Mouse (Mus musculus) layer of hippocampus, adult 9-11 months (tissue): Measurements from ENCODE around the gene Ift122.
"Not testable (repeated sequence)": the region's sequence is repeated elsewhere in the genome, so short reads cannot be mapped to it uniquely, and the experiment has no call there.

ENCODE experiments used
- DNase-seq: peaks from one replicate; pipeline ENCODE4 v3.0.0; 2022

Ift122 gene

DNA sequence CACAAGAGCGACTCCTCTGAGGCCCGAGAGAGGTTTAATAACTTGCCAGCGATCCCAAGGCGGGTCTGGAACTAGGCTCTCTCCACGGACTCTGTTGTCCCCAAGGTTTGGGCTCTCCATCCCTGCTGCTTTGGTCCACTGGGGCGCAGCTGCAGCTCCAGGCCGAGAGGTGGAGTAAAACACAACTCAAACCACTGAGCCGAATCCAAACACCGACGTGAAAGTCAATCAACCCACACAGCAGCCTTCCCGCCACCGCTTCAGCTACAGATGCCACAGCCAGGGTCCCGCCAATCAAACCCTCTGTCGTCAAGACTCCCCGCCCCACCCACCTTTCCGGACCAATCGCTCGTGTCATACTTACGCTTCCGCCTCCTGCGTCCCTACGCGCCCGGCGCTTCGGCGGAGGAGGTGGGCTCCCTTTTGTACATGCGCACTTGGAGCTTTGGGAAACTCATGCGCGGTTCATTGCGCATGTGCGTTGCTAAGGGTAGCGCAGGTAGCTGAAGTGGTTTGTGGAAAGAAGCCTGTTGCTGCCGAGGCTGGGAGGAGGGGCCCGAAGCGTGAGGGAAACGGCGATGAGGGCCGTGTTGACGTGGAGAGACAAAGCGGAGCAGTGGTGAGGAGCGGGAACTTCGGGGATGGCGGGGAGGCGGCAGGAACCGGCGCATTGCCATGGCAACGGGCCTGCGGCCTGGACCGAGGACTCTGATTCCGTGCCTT is at the start of gene Ift122, which contains the start of gene Mbd4:
Gene Ift122, plus strand, starts transcription at position 380 of the 723 bp plus-strand sequence.
Gene Mbd4, minus strand, starts transcription at position 281 of the 723 bp plus-strand sequence.
- peak; percentile 99 for DNase-seq

DNA sequence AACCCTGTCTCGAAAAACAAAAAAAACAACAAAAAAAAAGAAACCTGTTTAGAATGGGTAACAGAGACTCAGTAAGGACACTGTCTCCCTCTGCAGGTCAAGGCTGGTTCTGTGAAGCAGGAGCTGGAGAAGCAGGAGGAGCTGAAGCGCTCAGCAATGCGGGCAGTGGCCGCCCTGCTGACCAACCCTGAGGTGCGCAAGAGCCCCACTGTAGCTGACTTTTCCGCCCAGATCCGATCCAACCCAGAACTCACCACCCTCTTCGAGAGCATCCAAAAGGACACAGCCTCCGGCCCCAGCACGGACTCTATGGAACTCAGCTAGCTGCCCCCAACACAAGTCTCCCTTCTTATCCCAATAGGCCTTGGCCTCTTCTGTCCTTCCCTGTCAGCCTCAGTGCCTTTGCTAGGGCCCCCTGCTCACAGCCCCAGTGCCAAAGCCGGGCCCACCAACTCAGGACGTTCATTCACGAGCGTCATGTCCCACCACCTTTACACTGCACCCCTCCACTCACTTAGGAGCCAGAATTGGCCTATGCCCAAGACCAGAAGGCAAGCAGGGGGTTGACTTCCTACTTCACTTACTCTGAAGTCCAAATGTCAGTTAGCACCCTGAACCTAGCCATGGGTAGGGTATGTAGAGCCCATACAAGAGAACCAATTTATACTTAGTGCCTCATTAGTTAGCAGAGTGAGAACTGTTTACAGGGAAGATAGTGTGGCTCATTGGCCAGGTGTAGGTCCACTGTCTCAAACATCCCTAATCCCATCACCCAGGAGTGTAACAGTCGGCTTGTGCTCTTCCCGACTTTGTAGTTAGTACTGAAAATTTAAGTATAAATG is 49.5 kb upstream of the Ift122 start:
- peak; percentile 77 for DNase-seq

DNA sequence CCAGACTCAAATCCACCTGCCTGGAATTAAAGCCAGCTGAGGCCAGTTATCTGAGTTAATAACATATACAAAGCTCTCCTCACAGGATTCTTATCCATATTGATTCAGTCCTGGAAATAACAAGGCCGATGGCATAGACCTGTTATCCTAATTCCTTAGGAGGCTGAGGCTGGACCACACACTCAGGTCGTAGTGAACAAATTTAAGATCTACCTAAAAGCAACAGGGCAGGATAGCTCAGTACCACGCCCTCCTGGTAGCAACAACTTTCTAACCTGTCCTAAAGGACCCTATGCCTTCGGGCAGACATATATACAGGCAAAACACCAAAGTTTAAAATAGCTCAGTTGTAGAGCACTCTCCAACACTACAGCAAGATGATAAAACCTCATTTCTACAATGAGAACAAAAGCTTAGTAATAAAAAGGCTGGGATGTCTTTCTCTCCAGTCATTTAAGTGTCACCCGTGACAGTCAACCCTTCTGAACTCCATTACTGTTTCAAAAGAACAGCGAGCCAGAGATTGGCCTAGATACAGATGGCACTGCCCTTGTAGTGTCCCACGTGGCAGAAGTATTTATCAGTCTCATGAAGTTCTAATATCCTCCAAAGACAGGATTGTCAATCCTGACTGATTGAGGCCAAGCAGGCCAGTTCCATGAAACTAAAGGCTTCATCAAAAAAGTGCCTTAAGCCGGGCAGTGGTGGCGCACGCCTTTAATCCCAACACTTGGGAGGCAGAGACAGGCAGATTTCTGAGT is 48.7 kb upstream of the Ift122 start:
- DNase-seq = no peak

DNA sequence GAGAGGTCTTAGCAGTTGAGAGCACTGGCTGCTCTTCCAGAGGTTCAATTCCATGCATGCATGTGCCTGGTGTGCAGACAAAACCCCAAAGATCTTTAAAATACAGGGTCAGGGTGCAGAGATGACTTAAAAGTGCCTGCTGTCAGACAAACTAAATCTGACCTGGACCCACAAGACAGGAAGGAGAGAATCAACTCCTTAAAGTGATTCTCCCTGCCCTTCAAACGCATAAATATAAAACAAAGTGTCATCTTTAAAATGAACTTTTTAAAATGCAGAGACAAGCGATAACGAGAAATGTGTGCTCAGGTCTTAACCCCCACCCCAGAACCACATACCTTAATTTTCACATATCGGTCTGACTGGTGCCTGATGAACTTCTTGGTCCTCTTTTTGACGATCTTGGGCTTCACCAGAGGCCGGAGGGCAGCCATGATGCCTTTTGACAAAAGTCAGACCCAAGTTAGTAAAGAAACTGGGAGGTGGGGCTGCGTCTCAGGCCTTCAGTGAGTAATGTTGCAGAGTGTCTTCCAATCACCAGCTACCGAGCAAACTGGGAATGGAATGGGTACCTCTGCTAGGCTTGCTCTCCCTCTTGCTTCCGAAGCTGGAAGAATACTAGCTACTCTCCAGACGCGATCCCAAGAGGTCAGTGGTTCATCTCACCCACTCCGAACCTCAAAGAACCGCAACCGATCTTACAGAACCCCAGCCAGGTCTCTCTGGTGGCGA is 45.6 kb upstream of the Ift122 start:
- no peak for DNase-seq

DNA sequence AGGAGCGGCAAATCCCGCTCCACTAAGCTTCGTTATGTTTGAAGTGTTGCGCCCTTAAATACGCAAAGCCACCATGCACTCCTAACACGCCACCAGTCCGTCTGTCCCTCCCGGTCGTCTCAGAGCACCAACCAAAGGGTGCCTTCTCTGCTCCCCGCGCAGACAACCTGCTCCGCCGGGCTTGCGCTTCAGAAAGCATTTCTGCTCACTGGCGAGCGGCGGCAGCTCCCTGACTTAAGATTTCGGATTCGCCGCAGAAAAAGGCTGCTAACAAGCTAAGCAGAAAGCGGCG is 45.1 kb upstream of the Ift122 start:
- no peak for DNase-seq

DNA sequence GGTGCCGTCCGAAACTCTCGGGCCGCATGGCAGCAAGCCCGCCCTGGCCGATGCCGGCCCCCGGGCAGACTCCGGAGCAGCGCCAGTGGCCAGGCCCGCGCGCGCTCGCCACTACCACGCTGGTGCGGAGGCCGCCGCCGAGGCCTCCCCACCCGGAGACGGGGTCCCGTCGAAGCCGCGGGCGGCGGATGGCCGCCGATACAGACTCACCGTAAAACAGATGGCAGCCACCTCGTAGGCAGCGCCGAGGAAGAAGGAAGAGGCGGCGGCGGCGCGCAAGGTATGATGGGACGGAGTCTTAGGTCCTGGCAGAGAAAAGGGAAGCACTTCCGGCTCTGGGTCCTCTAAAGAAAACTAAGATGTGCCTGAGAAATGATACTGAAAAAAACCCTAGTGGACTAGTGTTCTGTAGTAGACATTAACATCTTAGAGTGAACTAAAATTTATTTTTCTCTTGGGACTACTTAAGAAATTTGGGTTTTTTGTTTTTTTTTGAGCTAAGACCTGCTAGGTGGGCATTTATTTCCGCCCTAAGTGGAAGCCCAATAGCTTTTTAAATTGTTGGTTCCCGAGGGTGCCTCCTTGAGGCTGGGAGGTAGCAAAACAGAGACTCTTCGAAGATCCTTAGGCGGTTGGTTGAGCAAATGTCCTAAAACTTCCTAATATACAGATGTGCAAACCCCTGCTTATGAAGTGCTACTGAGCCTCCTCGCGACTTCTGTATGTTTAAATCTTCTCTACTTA is 44.6 kb upstream of the Ift122 start, which contains the start of gene Rpl32:
Gene Rpl32, minus strand, starts transcription at position 260 of the 744 bp plus-strand sequence.
- DNase-seq = peak; percentile 86

DNA sequence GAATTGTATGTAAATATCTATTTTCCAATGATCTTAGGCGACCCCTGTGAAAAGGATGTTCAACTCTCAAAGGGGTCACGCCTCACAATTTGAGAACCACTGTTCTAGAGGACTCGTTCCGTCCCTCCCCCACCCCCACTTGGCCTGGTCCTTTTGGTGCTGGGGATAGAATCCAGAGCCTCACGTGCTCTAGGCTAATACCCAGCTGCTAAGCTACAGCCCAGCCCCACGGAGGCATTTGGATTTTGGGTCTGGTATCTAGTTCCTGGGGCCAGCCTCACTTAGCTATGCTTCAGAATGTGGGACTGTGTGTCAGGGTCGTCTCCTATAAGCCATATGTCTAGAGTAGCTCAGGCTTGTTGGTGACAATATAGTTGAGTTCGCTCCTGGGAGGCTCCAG is 41.7 kb upstream of the Ift122 start:
- DNase-seq = no peak

DNA sequence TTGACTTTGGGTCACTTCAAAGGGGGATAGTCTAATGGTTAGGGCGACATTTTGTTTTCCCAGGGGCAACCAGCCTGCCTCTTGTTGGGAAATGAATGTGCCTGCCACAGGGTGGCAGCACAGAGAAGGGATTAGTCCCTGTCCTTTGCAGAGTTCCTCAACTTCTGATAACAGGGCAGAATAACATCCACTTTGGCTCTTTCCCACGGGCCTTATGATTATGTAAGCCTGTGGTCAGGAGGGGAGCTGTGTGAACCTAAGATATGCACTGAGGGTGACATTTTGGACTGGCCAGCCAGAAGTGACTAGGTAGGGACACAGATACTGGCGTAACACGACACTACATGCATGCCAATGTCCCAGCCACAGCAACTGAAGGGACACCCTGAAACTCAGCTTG is 39.2 kb upstream of the Ift122 start:
- DNase-seq = peak; percentile 55

DNA sequence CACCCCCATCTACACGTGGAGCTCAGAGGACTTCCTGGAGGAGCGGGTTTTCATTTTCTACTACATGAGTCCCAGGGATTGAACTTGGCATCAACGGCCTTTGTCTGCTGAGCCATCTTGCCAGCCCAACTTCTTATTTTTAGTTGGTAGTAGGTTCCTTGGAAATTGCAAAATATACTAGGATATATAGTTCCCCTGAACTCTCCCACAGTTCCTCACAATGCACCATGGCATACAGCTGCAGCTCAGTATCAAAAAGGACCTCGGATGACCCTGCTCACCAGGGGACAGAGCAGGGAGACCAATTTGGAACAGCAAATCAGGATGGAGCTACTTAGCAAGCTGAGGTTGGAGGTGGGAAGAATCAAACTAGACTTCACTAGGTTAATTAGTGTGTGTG is 38.2 kb upstream of the Ift122 start:
- no peak for DNase-seq

DNA sequence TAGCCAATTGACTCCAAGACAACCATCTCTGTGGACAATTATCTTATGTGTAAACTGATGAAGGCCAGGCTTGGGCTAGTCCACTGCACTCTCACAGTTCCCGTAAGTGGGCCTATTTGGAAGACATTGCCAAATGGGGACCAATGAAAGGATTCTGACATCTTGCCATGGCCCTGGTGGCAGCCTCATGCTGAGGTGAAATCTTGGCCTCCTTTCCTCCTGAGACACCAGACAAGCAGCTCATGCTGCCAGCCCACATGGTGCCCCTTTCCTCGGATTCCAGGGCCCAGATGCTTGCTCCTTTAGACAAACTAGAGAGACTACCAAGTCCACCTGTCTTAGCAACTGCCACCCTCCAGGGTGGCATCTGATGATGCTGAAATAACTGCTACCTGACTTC is 35.1 kb upstream of the Ift122 start:
- no peak for DNase-seq

DNA sequence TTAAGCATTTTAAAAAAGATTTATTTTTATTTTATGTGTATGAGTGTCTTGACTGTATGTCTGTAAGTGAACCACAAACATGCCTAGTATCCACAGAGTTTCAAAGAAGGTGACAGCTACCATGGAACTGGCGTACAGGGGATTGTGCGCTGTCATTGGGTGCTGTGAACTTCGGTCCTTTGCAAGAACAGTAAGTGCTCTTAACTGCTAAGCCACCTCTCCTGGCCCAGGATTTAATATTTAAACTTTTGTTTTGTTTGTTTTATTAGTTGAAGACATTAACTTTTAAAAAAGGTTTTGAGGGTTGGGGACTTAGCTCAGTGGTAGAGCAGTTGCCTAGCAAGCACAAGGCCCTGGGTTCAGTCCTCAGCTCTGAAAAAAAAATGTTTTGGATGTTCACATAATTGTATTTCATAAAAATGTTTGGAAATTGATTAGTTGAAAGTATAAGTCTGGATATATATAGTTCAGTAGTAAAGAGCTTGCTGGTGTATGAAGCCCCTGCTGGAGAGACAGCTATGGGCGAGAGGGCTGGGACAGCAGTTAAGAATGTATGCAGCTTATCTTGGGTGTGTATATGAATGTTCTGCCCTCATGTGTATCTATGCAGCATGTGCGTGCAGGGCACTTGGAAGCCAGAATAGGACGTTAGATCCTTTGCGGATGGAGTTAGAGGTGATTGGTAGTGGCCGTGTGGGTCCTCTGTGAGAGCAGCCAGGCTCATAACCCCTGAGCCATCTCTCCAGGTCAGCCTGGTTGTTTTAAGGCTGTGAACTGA is 31.9 kb upstream of the Ift122 start:
- DNase-seq = no peak

DNA sequence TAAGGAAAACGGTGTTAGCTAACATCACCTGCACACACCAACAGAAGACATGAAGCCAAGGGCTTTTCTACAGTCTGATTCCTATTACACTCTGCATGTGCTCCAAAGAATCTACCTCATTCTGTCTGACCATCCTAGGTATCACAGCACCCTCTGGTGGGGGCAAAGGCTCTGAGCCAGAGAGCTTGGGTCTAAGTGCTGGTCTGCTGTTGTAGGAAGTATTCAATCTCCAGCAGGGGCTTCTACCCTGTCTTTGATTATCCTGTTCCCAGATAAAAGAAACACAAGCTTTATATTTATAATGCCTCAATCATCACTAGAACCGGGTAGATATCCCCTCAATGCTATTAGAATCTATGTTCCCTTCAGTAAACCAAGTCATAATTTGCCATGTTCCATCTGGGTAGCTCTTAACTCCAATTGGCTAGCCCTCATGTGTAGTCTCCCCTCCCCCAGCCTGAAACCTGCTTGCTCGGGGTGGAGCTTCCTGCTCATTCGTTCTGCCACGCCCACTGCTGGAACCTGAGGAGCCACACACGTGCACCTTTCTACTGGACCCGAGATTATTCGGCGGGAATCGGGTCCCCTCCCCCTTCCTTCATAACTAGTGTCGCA is 29.3 kb upstream of the Ift122 start:
- not testable (repeated sequence) for DNase-seq

DNA sequence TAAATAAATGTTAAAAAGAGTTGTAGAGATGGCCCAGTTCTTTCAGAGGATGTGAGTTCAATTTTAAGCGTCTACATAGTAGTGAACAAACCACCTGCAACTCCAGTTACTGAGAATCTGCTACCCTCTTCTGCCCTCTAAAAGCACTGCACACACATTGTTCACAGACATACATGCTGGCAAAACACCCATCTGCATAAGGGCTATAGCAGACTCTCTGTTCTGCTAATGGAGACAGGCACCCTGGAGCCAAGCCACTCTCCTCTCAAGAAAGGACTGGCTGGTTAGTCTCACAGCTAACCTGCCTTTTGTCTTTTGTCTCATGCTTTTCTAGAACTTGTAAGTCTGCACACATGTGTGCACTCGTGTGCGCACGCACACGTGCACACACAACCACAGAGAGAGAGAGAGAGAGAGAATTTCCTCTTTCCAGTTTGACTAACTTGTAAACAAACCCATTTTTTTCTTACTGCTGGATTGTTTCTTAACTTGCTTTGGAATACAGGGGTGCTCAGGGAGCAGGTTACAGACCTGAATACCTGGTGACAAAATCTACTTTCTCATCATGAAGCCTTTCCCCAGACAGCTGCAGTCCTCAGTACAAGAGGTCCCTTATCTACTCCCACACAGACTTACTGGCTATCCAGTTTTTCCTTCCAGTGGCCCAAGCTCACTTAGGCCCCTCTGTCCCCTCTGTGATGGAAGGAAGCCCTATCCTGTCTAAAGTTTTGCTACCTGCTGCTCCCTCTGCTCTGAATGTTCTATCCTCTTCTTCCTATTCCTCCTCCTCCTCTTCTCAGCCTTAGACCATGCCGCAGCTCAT is 22.3 kb upstream of the Ift122 start:
- no peak for DNase-seq

DNA sequence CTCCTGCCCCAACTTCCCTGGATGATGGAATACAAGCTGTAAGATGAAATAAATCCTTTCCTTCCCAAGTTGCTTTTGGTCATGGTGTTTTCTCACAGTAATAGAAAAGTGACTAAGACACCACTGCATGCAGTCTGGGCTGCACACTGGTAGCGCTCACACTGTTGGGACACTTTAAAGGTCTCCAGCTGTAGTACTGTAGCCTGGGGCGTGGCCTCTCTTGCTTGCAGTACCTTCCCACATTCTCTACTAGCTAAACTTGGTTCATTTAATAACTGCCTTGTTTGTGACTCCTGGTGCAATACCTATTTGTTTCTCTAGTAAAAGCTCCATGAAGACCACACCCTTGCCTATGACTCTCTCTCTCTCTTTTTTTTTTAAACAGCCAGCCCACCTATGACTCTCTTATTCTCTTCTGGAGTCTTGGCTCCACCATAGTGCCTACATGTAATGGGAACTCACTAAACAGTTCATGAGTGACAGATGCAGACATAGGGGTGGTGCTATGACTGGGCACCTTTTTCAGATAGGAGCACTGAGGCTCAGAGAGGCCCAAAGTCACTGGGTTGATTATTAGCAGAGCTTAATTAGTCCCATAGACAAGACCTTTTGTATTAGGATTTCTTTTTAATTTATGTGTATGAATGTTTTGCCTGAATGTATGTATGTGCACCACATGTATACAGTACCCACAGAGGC is 21.0 kb upstream of the Ift122 start:
- DNase-seq = no peak

DNA sequence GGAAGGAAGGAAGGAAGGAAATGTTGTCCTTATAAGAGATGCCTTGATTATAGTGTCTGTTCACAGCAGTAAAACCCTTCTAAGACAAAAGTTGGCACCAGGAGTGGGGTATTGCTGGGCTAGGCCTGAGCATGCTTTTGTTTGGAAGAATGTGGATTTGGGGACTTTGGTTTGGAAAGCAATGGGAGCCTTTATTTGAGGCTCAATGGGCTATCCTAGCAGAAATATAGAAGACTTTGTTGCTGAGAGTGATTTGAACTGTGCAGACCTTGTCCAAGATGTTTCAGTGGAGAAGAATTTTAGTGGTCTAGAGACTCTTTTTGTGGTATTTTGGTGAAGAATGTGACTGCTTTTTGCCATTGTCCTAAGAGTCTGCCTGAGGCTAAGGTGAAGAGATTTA is 19.4 kb upstream of the Ift122 start:
- no peak for DNase-seq

DNA sequence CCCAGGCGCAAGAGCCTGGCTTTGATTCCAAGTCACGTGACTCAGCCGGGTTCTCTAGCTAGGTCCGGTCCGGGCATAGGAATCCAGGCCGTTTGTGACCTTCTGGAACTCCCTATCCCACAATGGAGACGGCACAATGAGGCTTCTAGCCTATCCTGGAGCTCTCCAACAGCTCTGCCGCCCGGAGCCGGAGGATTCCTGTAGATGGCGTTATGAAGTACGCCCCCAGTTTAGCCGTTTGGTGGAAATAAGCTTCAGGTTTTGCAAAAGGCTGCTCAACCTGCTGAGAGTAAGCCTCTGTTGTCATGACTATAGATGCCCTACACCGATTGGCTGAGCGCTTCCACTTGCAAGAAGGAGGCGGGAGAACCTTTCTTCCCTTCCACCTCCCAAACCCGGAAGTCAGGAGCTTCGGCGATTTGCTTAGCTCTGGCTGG is 15.1 kb upstream of the Ift122 start, which contains the start of gene Efcab12:
Gene Efcab12, minus strand, starts transcription at position 252 of the 437 bp plus-strand sequence.
- DNase-seq = peak; percentile 86

DNA sequence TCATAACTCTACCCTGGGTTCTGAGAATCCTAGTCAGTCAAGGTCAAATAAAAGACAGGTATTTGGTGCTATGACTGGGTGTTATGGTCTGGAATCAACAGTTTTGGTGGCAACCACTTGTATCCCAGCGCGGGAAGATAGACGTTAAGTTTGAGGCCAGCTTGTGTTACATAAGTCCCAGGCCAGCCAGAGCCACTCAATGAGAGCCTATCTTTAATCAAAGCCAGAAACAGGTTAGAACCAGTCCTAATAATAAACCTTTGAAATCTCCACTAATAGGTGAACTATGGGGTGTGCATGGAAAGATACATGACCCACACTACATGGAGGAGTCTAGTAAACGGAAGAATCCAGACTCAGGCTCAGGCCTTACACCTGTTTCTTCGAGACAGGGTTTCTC is 14.5 kb upstream of the Ift122 start:
- no peak for DNase-seq

DNA sequence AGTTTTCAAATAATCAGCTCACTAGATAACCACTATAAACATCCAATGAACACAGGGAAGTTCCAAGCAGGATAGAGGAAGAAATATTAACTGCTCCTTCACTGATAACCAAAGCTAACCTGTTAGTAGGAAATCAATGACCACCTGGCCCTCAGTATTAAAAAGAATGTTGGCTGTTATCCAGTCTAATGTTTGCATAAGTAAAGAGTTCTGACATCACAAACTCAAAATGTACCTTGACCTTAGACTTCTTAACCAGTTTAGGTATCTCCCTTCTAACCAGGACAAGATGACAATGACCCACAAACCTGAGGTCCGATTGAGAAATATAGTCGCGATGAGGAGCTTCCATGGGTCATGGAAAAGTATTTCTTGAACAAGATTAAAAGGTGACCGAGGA is 8.3 kb upstream of the Ift122 start:
- no peak for DNase-seq
